Mouse (Mus musculus) spleen, postnatal 4 days (tissue): Measurements from ENCODE around the gene G530012D18Rik.
"Not testable (repeated sequence)": the region's sequence is repeated elsewhere in the genome, so short reads cannot be mapped to it uniquely, and the experiment has no call there.

Source experiments
- DNase-seq, 2 experiments: peaks; one replicate each; pipeline ENCODE4 v3.0.0; 2022; ENCODE audit warnings: low spot score in 2 of 2

The G530012D18Rik gene

DNA sequence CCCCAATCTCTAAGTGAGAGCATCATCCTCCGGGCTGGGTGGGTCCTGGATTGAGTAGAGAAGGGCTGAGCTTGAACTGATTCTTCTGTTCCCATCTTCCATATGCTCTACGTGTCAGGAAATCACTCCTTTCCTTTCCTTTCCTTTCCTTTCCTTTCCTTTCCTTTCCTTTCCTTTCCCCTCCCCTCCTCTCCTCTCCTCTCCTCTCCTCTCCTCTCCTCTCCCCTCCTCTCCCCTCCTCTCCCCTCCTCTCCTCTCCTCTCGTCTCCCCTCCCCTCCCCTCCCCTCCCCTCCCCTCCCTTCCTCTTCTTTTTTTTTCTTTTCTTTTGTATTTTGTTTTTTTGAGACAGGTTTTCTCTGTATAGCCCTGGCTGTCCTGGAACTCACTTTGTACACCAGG lies at the start of gene G530012D18Rik:
G530012D18Rik (plus strand) TSS at position 301 of the 400 bp plus-strand sequence.
- not testable (repeated sequence) for DNase-seq

DNA sequence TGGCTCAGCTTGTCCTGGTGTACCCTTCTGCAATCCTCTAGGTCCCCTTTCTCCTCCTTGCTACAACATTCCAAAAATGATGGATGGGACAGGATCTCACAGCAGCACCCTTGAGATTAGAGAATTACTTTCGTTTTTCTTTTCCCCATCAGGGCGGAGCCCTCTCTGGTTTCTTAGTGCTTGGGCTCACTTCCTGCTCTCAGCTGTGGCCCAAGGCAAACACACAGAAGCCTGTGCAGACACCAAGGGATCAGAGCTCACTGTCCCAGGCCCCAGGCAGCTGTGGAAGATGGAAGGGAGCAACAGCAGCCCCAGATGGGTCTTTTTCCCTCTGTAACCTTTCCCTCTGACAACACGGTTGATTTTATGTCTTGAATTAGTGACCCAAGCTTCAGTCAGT lies 49.1 kb upstream of the G530012D18Rik start:
- DNase-seq: not testable (repeated sequence)

DNA sequence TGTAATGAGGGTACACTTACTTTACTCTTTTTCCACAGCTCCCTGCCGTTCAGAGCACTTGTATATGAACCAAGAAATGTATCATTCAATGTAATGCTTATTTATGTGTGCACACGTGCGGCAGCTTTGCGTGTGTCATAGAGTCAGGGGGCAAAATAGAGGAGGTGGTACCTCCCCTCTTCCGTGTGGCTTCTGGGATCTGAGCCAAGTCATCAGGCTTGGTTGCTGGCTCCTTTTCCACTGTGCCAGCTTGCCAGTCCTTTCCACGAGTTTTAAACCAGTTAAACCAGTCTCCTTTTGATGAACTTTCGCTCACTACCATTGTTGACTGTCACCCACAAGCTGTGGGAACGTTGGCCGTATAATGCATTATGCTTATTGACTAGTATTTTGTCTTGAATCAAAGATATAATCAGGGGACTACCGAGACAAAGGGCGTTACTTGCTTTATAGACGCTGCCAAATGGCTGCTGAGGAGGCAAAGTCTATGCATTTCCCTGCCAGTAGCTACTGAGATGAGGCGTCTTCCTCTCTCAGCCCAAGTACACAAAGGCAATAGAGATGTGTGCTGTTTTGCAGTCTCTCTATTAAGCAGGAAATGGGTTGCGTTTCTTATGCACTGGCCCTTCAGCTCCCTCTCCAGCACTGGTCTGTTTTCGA lies 46.9 kb upstream of the G530012D18Rik start:
- not testable (repeated sequence) for DNase-seq

DNA sequence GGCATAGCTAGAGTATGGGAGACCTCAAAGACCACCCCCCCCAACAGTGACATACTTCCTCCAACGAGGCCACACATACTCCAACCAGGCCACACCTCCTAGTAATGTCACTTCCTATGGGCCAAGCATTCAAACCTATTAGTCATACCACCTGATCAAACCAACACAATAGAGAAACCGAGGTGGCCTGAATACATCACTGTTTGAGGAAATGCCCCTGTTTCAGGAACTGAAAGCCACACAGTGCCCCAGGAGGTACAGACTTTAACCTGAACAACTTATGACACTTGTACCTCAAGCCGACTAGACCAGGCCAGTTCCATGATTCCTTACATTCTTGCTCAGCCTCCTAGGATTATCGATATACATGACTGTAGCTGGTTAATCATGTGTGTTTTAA lies 31.7 kb upstream of the G530012D18Rik start:
- not testable (repeated sequence) for DNase-seq

DNA sequence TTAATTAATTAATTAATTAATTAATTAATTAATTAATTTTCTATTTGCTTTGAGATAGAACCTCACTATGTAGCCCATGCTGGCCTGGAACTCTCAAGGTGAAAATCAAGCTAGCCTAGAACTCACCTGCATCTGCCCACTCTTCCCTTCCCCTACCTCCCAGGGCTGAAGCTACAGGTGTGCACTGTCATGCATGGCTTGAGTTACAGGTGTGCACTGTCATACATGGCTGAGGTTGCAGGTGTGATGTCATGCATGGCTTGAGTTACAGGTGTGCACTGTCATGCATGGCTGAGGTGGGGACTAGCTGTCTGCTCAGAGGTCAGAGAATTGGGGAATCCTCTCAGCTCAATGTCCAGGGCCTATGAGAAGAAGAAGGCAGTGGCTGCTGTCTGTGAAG lies 29.0 kb upstream of the G530012D18Rik start:
- DNase-seq: peak in 1 of 2 experiments; percentile 62

DNA sequence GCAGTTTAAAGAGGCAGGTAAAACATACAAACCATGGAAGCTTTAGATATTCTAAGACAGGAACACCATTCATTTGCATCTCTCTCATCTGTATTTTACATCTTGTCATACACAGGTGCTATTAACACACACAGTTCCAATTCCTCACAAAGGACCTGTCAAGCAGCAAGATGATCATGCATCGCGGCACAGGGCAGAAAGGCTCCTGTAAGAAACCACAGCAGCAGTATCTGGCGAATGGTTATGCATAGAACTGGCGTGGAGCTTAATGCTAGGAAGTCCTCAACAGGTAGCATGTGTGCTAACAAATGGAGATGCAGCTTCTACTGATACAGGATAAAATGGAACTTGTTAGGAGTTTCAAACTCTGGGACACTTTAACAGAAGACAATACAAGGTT lies 20.2 kb upstream of the G530012D18Rik start:
- peak; percentile 28 to 78 for DNase-seq

DNA sequence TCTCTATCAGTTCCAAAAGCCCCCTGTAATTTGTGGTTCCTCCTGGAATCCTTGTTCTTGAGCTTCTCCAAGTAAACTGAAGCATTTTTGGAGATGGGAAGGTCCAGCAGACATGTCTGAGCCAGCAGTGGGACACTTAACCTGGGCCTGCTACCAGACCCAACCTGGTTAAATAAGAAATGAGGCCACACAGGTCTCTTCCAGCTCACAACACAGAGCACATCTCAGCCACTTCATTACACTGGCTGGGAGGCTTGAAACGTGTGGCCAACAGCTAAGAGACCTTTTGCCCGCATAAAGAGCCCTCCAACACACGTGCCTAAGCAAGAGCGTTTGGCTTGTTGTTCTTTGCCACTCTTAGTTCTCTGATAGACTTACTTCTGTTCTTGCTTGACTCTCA lies 1.9 kb upstream of the G530012D18Rik start:
- DNase-seq: not testable (repeated sequence)

DNA sequence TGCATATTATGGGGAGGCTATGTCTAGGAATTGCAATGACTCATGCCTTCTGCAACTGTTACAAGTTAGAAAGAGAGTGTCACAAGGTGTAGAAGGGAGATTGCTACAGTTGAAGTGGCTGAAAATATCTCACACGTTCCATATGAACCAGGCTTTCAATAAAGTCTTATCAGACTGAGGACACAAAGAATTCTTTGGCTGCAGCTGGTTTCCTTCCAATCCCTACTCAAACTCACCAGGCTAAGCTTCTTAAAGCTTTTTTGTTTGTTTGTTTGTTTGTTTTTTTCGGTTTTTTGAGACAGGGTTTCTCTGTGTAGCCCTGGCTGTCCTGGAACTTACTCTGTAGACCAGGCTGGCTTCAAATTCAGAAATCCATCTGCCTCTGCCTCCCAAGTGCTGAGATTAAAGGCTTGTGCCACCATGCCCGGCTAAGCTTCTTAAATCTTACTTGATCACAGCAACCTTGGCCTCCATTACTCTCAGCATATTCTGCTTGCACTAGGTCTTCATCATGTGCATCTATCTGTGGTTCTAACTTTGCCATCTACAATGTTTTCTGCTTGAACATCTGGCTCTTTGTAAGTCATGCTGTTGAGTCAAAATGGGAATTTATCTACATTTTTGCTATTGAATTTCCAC lies 3.0 kb downstream of the G530012D18Rik start:
- DNase-seq: not testable (repeated sequence)

DNA sequence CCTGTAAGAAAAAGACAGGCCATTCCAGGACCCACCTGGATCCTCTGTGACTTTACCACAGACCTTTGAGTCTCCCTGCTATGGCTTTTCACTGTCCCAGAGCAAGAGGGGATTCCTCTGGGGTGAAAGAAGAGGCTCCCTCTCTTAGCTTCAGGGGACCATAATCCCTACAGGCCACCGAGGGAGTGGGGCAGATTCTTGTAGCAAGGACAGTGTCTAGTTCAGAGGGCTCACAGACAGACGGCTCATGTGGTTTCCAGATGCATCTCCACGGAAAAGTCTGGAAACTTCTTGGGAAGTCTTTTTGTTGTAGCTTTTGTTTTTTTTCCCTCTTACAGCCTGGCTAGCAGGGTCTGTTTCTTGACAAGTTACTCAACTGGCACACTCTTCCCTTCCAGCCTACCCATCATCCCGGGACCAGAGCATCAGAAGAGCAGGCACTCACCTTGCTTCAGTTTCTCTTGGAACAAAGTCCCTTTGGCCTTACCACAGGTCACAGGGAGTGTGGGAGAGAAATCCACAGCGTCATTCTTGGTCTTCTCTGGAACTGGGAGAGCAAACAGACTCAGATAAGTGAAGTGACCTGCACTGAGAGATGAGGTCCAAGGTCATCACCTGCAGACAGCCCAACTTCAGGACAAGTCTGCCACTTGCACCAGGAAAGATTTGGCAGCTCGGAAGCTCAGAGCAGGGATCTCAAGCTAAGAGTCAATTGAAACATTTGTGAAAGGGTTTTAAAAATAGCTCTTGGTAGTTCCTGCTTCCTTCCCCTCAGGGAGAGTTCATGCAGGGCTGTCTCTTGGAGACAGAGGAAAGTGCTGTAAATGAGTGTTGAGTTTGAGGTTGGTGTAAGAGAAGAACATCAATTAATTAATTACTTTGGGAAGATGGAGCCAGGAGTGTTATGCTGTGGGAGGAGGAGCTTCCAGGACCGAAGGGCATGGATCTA lies 4.0 kb downstream of the G530012D18Rik start:
- not testable (repeated sequence) for DNase-seq

DNA sequence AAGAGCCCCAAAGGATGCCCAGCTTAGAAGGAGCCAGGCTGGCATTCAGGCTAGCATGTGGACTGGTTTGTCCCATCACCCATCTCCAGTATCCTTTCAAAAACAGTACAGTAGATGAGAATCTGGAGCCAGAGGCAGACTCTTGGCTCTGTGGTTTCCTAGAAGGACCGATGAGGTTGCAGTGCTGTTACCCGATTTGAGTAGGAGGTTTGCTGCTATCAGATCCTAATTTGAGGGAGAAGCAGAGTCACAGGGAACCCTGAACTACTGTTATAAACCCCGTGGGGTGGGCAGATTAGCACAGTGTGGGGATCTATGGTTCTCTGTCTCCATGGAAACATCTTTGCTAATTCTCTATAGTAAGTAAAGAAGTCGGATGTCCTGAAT lies 4.7 kb downstream of the G530012D18Rik start:
- not testable (repeated sequence) for DNase-seq

DNA sequence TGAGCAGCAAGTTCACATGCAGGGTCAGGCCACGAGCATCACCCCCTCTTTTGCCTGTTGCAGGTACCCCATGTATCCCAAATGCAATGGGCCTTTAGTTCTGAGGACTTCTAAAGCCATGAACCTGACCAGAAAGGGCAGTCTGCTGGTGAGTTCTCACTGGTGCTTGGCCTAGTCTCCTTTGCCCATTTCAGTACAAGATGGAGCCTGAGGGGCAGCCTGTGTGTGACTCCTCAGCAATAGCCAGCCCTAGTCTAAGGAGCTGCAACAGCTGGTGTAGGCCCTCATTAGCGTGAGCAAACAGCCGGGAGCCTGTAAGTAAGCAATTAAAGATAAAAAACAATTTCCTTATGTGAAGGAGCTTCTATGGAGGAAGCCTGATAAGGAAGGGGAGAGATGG lies 5.1 kb downstream of the G530012D18Rik start:
- DNase-seq: not testable (repeated sequence)

DNA sequence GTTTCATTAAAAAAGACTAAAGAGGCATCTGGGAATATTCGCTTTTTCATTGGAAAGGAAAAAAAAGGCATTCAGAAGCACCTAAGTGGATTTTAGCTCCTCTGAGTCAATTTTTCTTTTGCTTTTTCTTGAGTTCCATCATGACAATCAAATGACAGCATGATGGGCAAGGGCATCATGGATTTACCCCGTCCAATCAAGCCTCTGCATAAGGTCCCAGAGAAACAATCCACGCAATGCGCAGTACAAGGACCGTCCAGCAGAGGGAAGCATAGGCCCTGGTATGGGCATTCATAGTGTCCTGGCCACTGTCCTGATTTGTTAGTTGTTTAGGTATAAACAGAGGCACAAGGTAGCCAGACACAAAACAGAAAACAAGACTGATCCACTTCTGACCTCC lies 6.0 kb downstream of the G530012D18Rik start:
- DNase-seq: not testable (repeated sequence)

DNA sequence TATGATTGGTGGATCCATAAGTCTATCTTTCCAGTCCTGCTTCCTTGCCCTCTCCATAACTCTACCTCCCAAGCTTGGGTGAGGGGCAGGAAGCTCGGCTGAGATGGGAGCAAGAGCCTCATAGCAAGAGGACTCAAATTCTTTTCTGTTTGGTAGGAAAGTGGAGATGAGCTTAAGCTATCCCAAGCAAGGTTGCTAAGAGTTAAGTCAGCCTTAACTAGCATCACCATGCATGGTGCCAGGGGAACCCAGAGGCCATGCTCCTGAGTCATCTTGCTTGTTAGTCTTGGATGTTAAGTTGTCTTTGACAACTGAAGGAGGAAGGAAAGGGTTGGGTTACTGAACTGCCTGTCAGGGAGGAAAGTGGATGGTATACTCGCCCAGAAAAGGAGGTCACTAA lies 13.2 kb downstream of the G530012D18Rik start:
- not testable (repeated sequence) for DNase-seq

DNA sequence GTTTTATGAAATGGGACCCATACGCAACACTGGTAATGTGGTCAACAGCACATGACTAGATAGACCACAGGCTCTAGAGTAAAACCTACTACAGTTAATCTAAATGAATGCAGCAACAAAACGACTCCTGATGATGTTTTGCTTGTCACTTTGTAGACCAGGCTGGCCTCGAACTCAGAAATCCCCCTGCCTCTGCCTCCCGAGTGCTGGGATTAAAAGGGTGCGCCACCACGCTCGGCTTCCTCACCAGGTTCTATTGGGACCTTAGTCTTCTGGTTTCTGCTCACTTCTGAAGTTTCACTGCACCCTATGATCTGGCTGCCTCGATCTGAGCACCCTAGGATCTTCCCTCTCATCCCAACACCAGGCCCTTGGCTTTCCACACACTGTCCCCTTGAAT lies 17.1 kb downstream of the G530012D18Rik start:
- DNase-seq: peak in 1 of 2 experiments; percentile 19

DNA sequence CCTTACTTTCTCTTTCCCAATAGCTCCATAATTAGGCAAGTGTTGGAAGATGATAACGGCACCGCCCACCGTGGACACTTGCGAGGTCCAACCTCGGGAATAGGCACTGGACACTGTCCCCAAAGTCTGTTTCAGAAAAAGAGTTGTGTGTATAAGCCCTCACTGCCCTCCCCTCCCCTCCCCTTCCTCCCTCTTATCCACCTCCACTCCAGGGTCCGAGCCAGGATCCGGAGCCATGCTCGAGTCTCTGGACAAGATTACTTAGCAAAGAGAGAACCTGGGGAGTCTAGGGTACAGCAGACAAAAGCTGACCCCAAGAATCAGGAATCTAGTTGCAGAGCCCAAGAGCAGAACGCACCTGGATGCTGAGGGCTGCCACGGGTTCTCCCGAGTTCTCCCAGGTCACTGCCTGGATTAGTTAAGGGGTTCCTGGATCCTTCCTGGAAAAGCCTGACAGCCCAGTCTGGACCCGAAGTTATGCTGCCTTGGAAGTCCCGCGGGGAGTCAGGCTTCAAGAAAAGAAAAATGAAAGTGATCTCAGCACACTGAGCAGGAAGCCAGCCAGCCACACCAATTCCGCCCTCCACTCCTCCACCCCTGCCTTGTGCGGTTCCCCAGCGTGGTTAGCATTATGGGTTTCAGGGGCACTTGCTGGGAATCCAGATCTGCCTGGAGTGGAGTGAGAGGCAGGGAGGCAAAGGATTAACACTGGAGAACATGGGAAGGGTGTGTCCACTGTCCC lies 23.0 kb downstream of the G530012D18Rik start, which contains the start of gene Sp110:
Sp110 (minus strand) TSS at position 547 of the 742 bp plus-strand sequence.
- DNase-seq: peak in 1 of 2 experiments; percentile 34

DNA sequence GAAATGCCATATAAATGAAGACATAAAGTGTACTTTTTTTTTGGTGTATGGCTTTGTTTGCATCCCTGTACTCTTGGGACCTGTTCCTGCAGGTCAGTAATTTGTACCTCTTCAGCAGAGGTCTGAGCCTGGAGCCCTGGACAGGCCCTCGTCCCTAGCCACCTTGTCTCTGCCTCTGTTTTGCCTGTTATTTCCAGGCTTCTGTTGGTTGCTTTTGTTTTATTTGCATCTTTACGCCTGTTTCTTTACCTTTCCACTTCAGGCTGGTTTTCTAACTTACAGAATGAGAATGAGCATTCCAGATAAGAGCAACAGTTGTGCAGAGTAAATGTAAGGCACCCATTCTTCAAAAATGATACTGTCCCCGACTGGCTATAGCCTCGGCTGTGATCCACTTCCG lies 24.6 kb downstream of the G530012D18Rik start, which contains the start of gene Sp140:
Sp140 (plus strand) TSS at position 301 of the 400 bp plus-strand sequence.
- not testable (repeated sequence) for DNase-seq

DNA sequence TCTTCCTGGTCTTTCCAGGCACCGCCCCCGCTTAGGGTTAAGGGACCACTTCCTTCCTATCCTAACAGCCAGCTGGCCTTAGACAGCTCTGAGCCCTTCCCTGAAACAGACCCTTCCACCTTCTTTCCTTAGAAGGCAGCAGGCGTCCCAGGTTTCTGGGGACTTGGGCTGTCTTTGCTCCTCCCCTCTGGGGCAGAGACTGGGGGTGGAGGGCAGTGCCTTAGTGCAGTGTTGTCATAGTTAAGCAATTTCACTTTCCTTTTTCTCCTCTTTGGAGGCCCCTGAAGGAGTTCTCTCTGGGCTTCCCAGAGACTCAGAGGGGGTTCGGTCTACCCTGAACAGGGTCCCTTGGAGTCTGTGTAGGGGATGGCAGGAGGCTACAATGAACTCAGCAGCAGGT lies 25.3 kb downstream of the G530012D18Rik start:
- peak; percentile 46 to 72 for DNase-seq

DNA sequence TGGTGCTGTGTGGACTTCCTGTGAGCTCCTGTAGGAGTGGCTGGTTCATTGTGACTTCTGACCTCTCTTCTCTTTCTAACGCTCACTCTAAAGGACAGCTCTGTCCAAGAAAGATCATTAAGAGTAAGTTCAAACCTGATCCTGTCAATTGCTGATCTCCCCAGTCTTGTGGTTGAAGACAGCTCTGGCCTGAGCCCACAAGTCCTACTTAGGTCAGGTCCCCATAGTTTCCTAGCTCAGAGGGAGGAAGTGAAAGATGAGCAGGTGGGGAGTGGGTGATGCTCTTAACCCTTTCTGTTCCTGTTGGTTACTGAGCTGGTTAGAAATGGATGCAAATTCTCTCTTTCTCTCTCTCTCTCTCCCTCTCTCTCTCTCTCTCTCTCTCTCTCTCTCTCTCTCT lies 28.9 kb downstream of the G530012D18Rik start:
- not testable (repeated sequence) for DNase-seq

DNA sequence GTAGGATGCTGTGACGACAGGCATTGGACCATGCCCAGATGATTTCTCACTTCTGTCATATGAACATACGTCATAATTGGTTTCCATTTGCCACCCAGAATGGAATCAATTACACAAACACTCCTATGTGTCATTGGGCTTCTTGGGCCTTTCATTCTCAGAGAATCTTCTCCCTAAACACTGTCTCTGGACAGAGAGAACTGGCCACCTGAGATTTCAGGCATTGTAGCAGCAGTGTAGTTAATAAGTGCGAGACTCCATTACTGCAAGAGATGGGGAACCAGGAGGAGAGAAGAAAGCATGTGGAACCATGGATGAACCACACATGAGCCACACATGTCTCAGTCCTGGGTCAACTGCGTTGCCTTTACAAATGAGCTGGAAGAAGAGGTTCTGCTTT lies 32.9 kb downstream of the G530012D18Rik start:
- DNase-seq: not testable (repeated sequence)

DNA sequence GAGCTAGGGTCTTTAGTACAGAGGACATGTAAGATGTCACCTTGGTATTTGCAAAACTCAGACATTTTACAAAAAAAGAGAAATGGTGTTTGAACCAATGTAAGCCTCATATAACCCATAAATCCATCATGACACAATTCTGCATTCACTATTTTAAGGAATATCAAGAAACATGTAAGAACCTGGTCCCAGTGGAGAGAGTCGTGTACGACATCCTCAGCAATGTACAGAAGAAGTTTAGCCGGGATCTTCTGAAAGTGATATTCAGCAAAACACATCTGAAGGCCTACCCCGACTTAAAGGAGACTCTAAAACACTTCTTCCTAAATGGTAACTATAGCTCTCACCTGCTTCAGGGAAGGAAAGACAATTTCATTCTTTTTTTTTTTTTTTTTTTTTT lies 35.1 kb downstream of the G530012D18Rik start:
- DNase-seq: not testable (repeated sequence)

DNA sequence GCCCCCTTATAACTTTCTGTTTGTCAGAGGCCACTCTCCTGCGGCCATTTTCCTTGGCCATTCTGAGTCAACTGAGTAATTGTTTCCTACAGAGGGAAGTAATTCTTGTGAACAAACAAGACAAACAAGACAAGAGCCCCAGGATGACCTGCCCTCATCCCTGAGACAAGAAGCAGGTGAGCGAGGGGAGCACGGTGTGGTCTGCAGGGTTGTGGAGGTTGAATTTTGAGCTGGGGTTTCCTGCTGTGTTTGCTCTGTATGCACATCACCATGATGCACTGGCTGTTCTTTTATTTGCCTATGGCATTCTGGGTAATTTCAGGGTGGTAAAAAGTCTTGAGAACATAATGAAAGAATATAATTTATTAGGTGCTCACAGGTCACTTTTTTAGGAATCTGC lies 39.6 kb downstream of the G530012D18Rik start:
- peak in 1 of 2 experiments; percentile 62 for DNase-seq
